Mouse (Mus musculus): Measurements from ENCODE around the gene Taf1b.

- TF ChIP-seq HCFC1 (IDR thresholded peaks at IDR 0.05; ENCODE audit: low read depth, low read length) (no peak), CTCF (conservative IDR thresholded peaks at IDR 0.05 in 1 of 2, IDR thresholded peaks at IDR 0.05 in 1 of 2; ENCODE audit: low read depth in 2 of 2, low read length in 2 of 2) (no peak), EP300 (IDR thresholded peaks at IDR 0.05; ENCODE audit: low read length) (no peak), ZNF384 (IDR thresholded peaks at IDR 0.05; ENCODE audit: low read depth, low read length) (no peak), RAD21 (IDR thresholded peaks at IDR 0.05; ENCODE audit: low read depth, low read length) (no peak), POLR2A (IDR thresholded peaks at IDR 0.05; ENCODE audit: low read depth, low read length) (no peak), MAZ (IDR thresholded peaks at IDR 0.05; ENCODE audit: low read depth, low read length) (no peak), E2F4 (IDR thresholded peaks at IDR 0.05; ENCODE audit: insufficient replicate concordance, low read depth, low read length) (no peak), MYC (IDR thresholded peaks at IDR 0.05; ENCODE audit: low read depth, low read length) (no peak), CHD2 (IDR thresholded peaks at IDR 0.05; ENCODE audit: low read length) (no peak)
Observed at GRCm38 (mm10) chr12:24606166-24606565, 108.0 kb downstream of the Taf1b start.

Measured in CH12.LX (cell line).